Mouse (Mus musculus) adipose tissue, adult 10 weeks (tissue): ENCODE data around the gene Hmbs. TPM values are rescaled to one million over a fixed set of nuclear protein-coding genes. Genes with fewer than 3 reads are reported as not detected.

Experiments
- polyA plus RNA-seq: library from polyadenylated mRNA; stranded (reverse); fragments of 350-450 nt; fragmentation: Illumina TruSeq; extraction: RNeasy Lipid Tissue Mini Kit (QIAGEN cat#74804); gene quantifications from one replicate; pipeline ENCODE4 v1.2.3, GENCODE M21; 2014; ENCODE audit warnings: low read depth, low replicate concordance

Gene Hmbs
- 47.6 TPM for polyA plus RNA-seq

GRCm38 (mm10) chr9:44343781-44344421, at the start of gene Hmbs:
Gene Hmbs (minus strand): TSS chr9:44344228.

GRCm38 (mm10) chr9:44379054-44379834, 35.2 kb upstream of the Hmbs start, which contains the start of gene Hyou1:
Gene Hyou1 (plus strand): TSS chr9:44379490.

DNA sequence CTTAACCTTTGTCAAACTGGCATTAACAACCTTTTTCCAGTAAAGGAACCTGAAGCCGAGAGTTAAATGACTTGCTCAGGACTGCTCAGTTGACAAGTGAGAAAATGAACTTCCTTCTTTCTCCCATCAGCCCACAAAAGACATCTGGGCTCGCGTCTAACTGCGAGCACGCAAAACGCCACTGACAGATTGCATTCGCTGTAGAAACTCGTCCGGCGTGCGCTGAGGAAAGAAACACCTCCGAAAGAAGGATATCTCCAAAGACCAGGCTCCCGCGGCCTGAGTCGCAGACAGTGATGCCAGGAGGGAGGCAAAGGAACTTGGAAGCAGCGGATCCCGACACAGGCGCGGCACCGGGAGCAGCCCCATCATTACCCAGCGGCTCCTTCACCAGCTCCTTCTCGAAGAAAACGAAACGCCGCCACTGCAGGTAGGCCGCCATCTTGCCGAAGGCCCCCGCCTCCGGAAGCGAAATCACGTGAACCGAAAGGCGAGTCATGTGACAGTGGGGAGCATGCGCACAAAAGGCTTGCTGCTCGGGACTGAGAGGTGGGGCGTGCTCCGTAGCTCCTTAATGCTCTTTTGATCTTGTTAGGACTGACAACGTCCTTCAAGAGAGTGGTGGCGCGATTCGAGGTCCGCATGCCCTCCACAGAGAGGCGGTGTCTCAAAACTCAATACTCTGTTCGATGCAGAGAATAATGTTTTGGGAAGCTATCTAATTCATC, 17.3 kb upstream of the Hmbs start, which contains the start of gene Vps11:
TSS of gene Vps11 (minus strand) at position 481 of the 728 bp plus-strand sequence.

GRCm38 (mm10) chr9:44334396-44335330, 9.4 kb downstream of the Hmbs start, which contains the start of gene H2afx:
Gene H2afx (plus strand): TSS chr9:44334694.

DNA sequence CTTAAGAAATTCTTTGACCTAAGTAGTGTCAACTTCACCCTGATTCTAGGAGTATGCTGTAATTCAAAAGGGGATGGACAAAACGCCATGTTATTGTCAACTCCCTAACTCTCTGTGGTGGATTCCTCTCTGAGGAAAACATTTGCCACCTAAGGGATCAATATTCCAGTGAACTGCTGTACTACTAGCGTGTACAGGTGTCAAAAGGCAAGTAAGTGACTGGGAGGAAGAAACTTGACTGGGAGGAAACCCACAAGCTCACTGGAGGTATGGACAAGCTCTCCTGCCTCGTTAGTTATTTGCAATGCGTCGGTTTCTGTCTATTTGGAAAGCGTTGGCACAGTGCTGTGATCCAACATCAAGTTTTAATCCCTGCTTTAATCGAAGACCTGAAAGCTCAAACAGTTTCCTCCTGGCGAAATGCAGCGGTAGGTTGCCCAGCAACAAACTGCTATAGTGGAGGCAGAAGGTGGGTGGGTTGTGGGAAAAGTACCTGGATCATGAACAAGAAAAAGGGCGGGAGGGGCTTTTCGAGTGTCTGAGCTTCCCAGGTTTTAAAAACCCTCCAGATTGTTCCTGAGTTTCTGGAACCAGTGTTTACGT, 18.2 kb downstream of the Hmbs start, which contains the start of gene Dpagt1:
TSS of gene Dpagt1 (plus strand) at position 252 of the 603 bp plus-strand sequence.

DNA sequence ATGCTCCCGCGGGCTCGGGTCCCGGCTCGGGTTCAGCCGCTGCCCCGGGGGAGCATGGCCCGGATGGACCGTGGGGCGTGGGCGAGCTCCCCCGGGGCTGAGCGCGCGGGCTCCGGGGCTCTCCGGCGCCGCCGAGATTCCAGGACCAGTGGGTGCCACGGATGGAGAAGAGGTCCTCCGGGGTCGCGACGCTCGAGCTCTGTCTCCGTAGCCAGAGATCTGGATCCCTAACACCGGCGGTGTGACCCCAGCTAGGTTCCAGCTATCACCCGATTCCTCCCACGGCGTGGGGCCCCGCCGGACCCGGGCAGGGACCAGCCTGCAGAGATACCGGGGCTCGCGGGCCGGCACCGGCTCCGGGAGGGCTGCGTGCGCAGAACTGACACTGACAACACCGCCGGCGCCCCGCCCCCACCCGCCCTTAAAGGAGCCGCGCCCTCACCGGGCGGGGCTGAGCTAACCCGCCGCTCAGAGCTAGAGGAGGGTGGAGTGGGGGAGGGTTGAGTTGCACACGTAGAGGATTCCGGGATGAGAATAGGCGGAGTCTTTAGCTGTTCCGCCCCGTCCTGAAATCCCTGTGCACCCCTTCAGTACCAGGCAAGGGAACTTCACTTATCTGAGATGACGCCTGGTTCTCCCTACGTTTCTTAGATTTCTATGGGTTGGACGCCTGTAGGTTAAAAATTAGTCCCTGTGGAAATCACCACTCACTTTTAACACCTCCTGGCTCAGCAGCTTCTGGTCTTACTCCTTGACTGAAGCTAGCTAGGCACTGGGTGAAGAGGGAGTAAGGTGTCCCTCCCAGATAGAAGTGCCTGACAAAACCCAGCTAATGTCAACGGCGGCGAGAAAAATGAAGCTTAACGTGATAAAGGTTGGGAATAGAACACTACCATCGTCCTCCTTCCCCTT, 23.9 kb downstream of the Hmbs start, which contains the start of gene C2cd2l:
TSS of gene C2cd2l (minus strand) at position 399 of the 912 bp plus-strand sequence.

GRCm38 (mm10) chr9:44305466-44306079, 38.5 kb downstream of the Hmbs start, which contains the start of gene Hinfp:
Gene Hinfp (minus strand): TSS chr9:44305671.

DNA sequence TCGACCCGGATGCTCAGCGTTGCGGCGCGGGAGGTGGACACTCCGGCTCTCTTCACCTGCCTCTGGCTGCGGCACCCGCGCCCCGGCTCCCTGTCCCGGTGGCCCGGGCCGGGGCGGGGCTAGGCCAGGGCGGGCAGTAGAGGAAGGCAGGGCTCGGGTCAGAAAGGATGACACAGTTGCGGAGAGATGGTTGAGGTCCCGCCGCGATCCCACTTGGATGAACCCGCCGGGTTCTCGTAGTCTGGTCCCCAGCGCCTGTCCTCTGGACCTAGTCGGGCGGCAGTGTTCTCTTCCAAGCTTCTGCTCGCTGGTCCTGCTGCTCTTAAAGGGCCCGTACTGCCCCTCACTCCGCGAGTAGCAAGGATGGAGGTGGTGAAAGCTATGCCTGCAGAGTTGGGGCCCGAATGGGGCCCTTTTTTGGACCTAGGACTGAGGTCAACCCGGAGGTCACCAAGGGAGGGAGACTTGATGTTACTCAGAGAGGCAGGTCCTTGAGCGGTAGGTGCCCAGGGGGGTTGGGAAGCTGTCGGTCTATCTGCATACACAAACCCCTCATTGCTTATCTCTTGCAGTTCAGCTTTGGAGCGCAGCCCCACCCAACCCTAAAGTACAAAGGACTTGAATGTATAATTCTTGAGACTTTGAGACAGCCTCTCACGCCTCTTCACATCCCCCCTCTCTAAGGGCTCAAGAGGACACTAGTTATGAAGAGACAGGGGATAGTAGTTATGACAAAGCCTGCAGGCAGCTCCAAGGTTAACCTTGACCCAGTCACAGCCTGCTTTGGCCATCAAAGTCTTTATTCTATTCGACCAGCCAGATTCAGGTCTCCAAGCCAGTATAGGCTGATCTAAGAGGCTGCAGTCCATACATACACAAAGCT, 55.7 kb downstream of the Hmbs start, which contains the start of gene Abcg4:
TSS of gene Abcg4 (minus strand) at position 540 of the 883 bp plus-strand sequence.

Other genes starting within 250 kb of the Hmbs start
- gene Mfrp, start 242.5 kb downstream of the Hmbs start, polyA plus RNA-seq = 63.7 TPM
- 22.6 TPM for gene C1qtnf5, start 237.0 kb downstream of the Hmbs start, polyA plus RNA-seq
- 0.19 TPM for gene Gm49380, start 230.7 kb downstream of the Hmbs start, polyA plus RNA-seq
- 17.6 TPM for gene Rnf26, start 230.7 kb downstream of the Hmbs start, polyA plus RNA-seq
- gene Mcam, start 209.8 kb downstream of the Hmbs start, polyA plus RNA-seq = 166 TPM
- 17.4 TPM for gene Cbl, start 110.2 kb downstream of the Hmbs start, polyA plus RNA-seq
- 32.6 TPM for gene Ccdc153, start 103.6 kb downstream of the Hmbs start, polyA plus RNA-seq
- gene Pdzd3, start 92.8 kb downstream of the Hmbs start, polyA plus RNA-seq = 3.3 TPM
- gene Nlrx1, start 75.6 kb downstream of the Hmbs start, polyA plus RNA-seq = 17.3 TPM
- gene Abcg4, start 55.6 kb downstream of the Hmbs start, polyA plus RNA-seq = 2.2 TPM
- 14.7 TPM for gene Hinfp, start 38.6 kb downstream of the Hmbs start, polyA plus RNA-seq
- gene C2cd2l, start 23.9 kb downstream of the Hmbs start, polyA plus RNA-seq = 28.1 TPM
- 25.7 TPM for gene Dpagt1, start 18.2 kb downstream of the Hmbs start, polyA plus RNA-seq
- 25.2 TPM for gene H2afx, start 9.5 kb downstream of the Hmbs start, polyA plus RNA-seq
- gene Vps11, start 17.4 kb upstream of the Hmbs start, polyA plus RNA-seq = 37.7 TPM
- 132 TPM for gene Hyou1, start 35.3 kb upstream of the Hmbs start, polyA plus RNA-seq
- 66.0 TPM for gene Slc37a4, start 52.6 kb upstream of the Hmbs start, polyA plus RNA-seq
- 1,387 TPM for gene Rps25, start 62.9 kb upstream of the Hmbs start, polyA plus RNA-seq
- 77.7 TPM for gene Trappc4, start 63.4 kb upstream of the Hmbs start, polyA plus RNA-seq
- 31.8 TPM for gene Ccdc84, start 74.3 kb upstream of the Hmbs start, polyA plus RNA-seq
- gene Foxr1, start 96.9 kb upstream of the Hmbs start, polyA plus RNA-seq = 0.45 TPM
- 1.1 TPM for gene Upk2, start 110.7 kb upstream of the Hmbs start, polyA plus RNA-seq
- 58.9 TPM for gene Bcl9l, start 138.6 kb upstream of the Hmbs start, polyA plus RNA-seq
- 0.62 TPM for gene Cxcr5, start 217.6 kb upstream of the Hmbs start, polyA plus RNA-seq